Comparison of ENCODE assay signal across 8 mouse cellular contexts in the genomic region with DNA sequence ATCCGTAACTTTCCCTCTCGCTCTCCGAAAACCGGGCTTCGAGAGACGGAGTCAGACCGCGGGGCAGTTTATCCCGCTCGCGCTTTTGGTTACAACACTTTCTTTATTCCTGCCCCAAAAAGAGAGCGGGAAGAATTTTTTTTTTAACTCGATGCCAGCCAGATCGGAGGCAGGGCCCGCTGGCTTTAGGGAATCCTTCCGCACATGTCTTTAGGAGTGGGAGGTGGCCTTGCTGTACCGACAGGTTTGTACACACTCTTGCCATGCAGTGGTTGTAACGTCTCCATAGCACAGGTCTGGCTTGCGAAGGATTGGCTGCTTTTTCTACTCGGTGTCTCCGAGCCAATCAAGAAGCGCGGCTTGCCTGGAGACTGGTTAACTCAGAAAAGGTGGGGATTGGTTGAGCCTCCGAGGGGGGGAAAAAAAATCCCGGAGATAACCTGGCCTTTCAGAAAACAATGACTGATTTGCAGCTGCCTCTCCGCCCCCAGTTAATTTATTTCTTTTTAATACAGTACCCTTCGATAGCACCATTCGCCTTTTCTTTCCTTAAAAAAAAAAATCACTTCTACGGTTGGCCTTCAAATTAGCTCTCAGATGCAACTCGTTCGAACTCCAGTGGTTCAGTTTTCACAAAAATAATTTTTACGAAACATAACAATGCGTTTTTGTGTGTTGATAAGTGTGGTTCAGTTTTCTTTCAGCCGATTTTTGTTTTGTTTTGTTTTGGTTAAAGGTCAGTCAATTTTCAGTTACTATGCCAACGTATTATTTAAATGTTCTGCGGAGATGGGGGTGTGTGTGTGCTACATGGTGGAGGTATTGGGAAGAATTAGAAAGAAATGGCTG. TPM values are rescaled to one million over a fixed set of nuclear protein-coding genes. Genes with fewer than 3 reads are reported as not detected.
A peak's percentile ranks its signal among the peaks of the same experiment; 100 is the strongest.
DNase-seq lines count a peak whose midpoint lies in the region; ATAC-seq and TF ChIP-seq lines count a peak whose summit lies in the region.

No protein-coding gene starts in this region.

- TF ChIP-seq CTCF in C2C12 (IDR thresholded peaks at IDR 0.05; ENCODE audit: control insufficient read depth, insufficient read depth, insufficient read length) = no peak
- TF ChIP-seq CTCF in brain, embryonic 14.5 days (IDR thresholded peaks at IDR 0.05; ENCODE audit: borderline replicate concordance, extremely low read depth, insufficient read depth, insufficient read length) = no peak
- TF ChIP-seq CTCF in midbrain, postnatal 0 days (IDR thresholded peaks at IDR 0.05) = no peak

- H3K79me3 ChIP-seq in C2C12 (ENCODE audit: low read depth) = peaks cover 2% of the 10 kb centered on the region

- peak overlapping the region; percentile 59 for H3K4me3 ChIP-seq in C2C12 (ENCODE audit: insufficient read depth, poor library complexity, severe bottlenecking)
- peak overlapping the region; percentile 86 for H3K4me3 ChIP-seq in limb, embryonic 15.5 days
- peak overlapping the region; percentile 91 for H3K4me3 ChIP-seq in midbrain, postnatal 0 days (ENCODE audit: low read depth, low read length)

- peaks cover 8% of the 10 kb centered on the region for H3K79me2 ChIP-seq in C2C12 (ENCODE audit: control insufficient read depth, insufficient read depth)

- H3K27ac ChIP-seq in limb, embryonic 15.5 days = peak overlapping the region; percentile 100
- peak overlapping the region; percentile 100 for H3K27ac ChIP-seq in midbrain, postnatal 0 days (ENCODE audit: low read depth, low read length)

- H3K9me3 ChIP-seq in limb, embryonic 15.5 days = no peaks in the 10 kb centered on the region
- H3K9me3 ChIP-seq in midbrain, postnatal 0 days (ENCODE audit: low read length) = no peaks in the 10 kb centered on the region

- H3K4me1 ChIP-seq in limb, embryonic 15.5 days = peaks cover 9% of the 10 kb centered on the region; the same call in 1 of the 2 replicates
- no peaks in the 10 kb centered on the region for H3K4me1 ChIP-seq in midbrain, postnatal 0 days (ENCODE audit: insufficient read depth, low read length)

- WGBS in limb, embryonic 15.5 days = 4% methylated on average over 36 of the region's 36 CpGs
- 3% methylated on average over 36 of the region's 36 CpGs for WGBS in midbrain, postnatal 0 days

- H3K27me3 ChIP-seq in C2C12 (ENCODE audit: control insufficient read depth, insufficient read depth, insufficient read length) = no peaks in the 10 kb centered on the region
- no peaks in the 10 kb centered on the region for H3K27me3 ChIP-seq in limb, embryonic 15.5 days
- no peaks in the 10 kb centered on the region for H3K27me3 ChIP-seq in midbrain, postnatal 0 days (ENCODE audit: insufficient read depth, low read length)

- ATAC-seq in erythroblast, adult 5-6 weeks (replicated peaks; ENCODE audit: low FRiP score, poor library complexity, severe bottlenecking) = peak; percentile 91
- peak; percentile 80 for ATAC-seq in limb, embryonic 15.5 days (ENCODE audit: insufficient number of reproducible peaks, low FRiP score, low TSS enrichment, low read depth)
- ATAC-seq in midbrain, postnatal 0 days (ENCODE audit: low FRiP score) = peak; percentile 89

- peak; percentile 98 for DNase-seq in brain, embryonic 14.5 days (ENCODE audit: low read depth)
- DNase-seq in heart, adult 9 months (ENCODE audit: low spot score in 2 of 2) = peak; percentile 89 to 92
- peak; percentile 94 for DNase-seq in kidney, adult 9 months
- peak; percentile 97 for DNase-seq in midbrain, postnatal 0 days (ENCODE audit: low spot score)
- peak; percentile 78 to 88 for DNase-seq in spleen, postnatal 10 days (ENCODE audit: low spot score in 2 of 2)

- H3ac ChIP-seq in C2C12 (ENCODE audit: control insufficient read depth, insufficient read length, low read depth) = peak overlapping the region; percentile 78

- no peaks in the 10 kb centered on the region for H3K36me3 ChIP-seq in C2C12 (ENCODE audit: control insufficient read depth, insufficient read depth)
- H3K36me3 ChIP-seq in limb, embryonic 15.5 days = no peaks in the 10 kb centered on the region
- H3K36me3 ChIP-seq in midbrain, postnatal 0 days (ENCODE audit: insufficient read depth, low read length) = no peaks in the 10 kb centered on the region

- no peak; the same call in 1 of the 2 replicates for TF ChIP-seq POLR2A in brain, embryonic 14.5 days (IDR thresholded peaks at IDR 0.05; ENCODE audit: borderline replicate concordance, extremely low read depth, insufficient read depth, insufficient read length, poor library complexity, severe bottlenecking)

- H3K9ac ChIP-seq in limb, embryonic 15.5 days = peak overlapping the region; percentile 98
- peak overlapping the region; percentile 97 for H3K9ac ChIP-seq in midbrain, postnatal 0 days (replicated peaks; ENCODE audit: low read length, poor library complexity, severe bottlenecking)

- H3K4me2 ChIP-seq in limb, embryonic 15.5 days = peak overlapping the region; percentile 72
- peak overlapping the region; percentile 71 for H3K4me2 ChIP-seq in midbrain, postnatal 0 days (ENCODE audit: low read depth, low read length, poor library complexity, severe bottlenecking)

TF ChIP-seq in C2C12, 6 proteins besides CTCF, POLR2A, EP300 and RAD21:
- no peak for TF ChIP-seq CEBPB (IDR thresholded peaks at IDR 0.05; ENCODE audit: low read depth)
- no peak for TF ChIP-seq USF1 (IDR thresholded peaks at IDR 0.05; ENCODE audit: low read depth)
- TF ChIP-seq MAX (IDR thresholded peaks at IDR 0.05) = peak; percentile 59
- TF ChIP-seq FOSL1 (IDR thresholded peaks at IDR 0.05; ENCODE audit: insufficient read depth, low read length, poor library complexity, severe bottlenecking) = no peak
TF ChIP-seq in C2C12: peak in this region for 1.

RNA-seq across cellular contexts. Expression of a gene that starts 1.7 kb away (rescaled TPM):
- polyA plus RNA-seq in C2C12 (2012; fragmentation: generic; extraction: Trizol) = 2.0 TPM
- polyA plus RNA-seq in brain, embryonic 14.5 days (2012; rRNA removed) = 30.2 and 31.4 TPM in 2 replicates
- 6.0 and 23.2 TPM in 2 replicates for total RNA-seq in erythroblast, adult 5-6 weeks (2015; ENCODE audit: low replicate concordance)
- total RNA-seq in erythroblast, adult 5-6 weeks (2017; ENCODE audit: low replicate concordance) = 14.5 and 18.7 TPM in 2 replicates
- 20.9 and 23.0 TPM in 2 replicates for polyA plus RNA-seq in limb, embryonic 15.5 days (2015; fragmentation: Nextera tagmentation; extraction: Ambion mirVana)
- total RNA-seq in midbrain, postnatal 0 days (2014; rRNA removed) = 33.0 and 48.9 TPM in 2 replicates
- polyA plus RNA-seq in midbrain, postnatal 0 days (2015; fragmentation: Nextera tagmentation; extraction: Ambion mirVana) = 9.3 and 12.0 TPM in 2 replicates

Comparison
In these comparisons a context has a peak if more than half of its experiments do, and no peak if none do; other contexts are left out.
1. Peak in every context shown above with its lines: DNase-seq, ATAC-seq, H3K4me3 ChIP-seq and H3K27ac ChIP-seq.